Mouse (Mus musculus) ovary, postnatal 14 days (tissue): ENCODE results near the gene Rara.
"Not testable (repeated sequence)": the region's sequence is repeated elsewhere in the genome, so short reads cannot be mapped to it uniquely, and the experiment has no call there.

ENCODE experiments used
- DNase-seq: peaks from one replicate; pipeline ENCODE4 v3.0.0; 2022; ENCODE audit warnings: low spot score

Rara gene

GRCm38 (mm10) chr11:98927438-98928076, at the start of gene Rara:
Gene Rara, plus strand, starts transcription at chr11:98927818.
- no peak for DNase-seq

GRCm38 (mm10) chr11:98887703-98888102, 39.9 kb upstream of the Rara start:
- no peak for DNase-seq

- no peak for DNase-seq
Observed at GRCm38 (mm10) chr11:98889077-98889476, 38.5 kb upstream of the Rara start.

- no peak for DNase-seq
Observed at GRCm38 (mm10) chr11:98889977-98890376, 37.6 kb upstream of the Rara start.

- no peak for DNase-seq
Observed at GRCm38 (mm10) chr11:98892426-98892825, 35.2 kb upstream of the Rara start.

- no peak for DNase-seq
Observed at GRCm38 (mm10) chr11:98900529-98901125, 27.0 kb upstream of the Rara start.

GRCm38 (mm10) chr11:98902621-98903245, 24.9 kb upstream of the Rara start:
- no peak for DNase-seq

- DNase-seq = no peak
Observed at GRCm38 (mm10) chr11:98904577-98904976, 23.0 kb upstream of the Rara start.

GRCm38 (mm10) chr11:98905033-98905432, 22.6 kb upstream of the Rara start:
- no peak for DNase-seq

- no peak for DNase-seq
Observed at GRCm38 (mm10) chr11:98905583-98905982, 22.0 kb upstream of the Rara start.

- no peak for DNase-seq
Observed at GRCm38 (mm10) chr11:98907063-98907436, 20.6 kb upstream of the Rara start.

- DNase-seq = peak; percentile 88
Observed at GRCm38 (mm10) chr11:98907437-98908173, 20.0 kb upstream of the Rara start, which contains the start of gene Cdc6. Gene Cdc6, plus strand, starts transcription at chr11:98907801.

- no peak for DNase-seq
Observed at GRCm38 (mm10) chr11:98909654-98910053, 18.0 kb upstream of the Rara start.

- no peak for DNase-seq
Observed at GRCm38 (mm10) chr11:98910415-98910814, 17.2 kb upstream of the Rara start.

- DNase-seq = no peak
Observed at GRCm38 (mm10) chr11:98911498-98911897, 16.1 kb upstream of the Rara start.

- DNase-seq = no peak
Observed at GRCm38 (mm10) chr11:98914196-98914595, 13.4 kb upstream of the Rara start.

GRCm38 (mm10) chr11:98916376-98916775, 11.2 kb upstream of the Rara start:
- DNase-seq = not testable (repeated sequence)

GRCm38 (mm10) chr11:98917428-98918005, 10.1 kb upstream of the Rara start:
- DNase-seq = no peak

- DNase-seq = no peak
Observed at GRCm38 (mm10) chr11:98918231-98918630, 9.4 kb upstream of the Rara start.

- no peak for DNase-seq
Observed at GRCm38 (mm10) chr11:98919009-98919408, 8.6 kb upstream of the Rara start.

GRCm38 (mm10) chr11:98921813-98922212, 5.8 kb upstream of the Rara start:
- DNase-seq = not testable (repeated sequence)

GRCm38 (mm10) chr11:98922307-98922706, 5.3 kb upstream of the Rara start:
- peak; percentile 68 for DNase-seq
